Mouse (Mus musculus): ENCODE results near the gene Klhl20. TPM values are rescaled to one million over a fixed set of nuclear protein-coding genes. Genes with fewer than 3 reads are reported as not detected.

The Klhl20 gene
- polyA plus RNA-seq (2012; rRNA removed) = 18.0 TPM in 2 replicates

DNA sequence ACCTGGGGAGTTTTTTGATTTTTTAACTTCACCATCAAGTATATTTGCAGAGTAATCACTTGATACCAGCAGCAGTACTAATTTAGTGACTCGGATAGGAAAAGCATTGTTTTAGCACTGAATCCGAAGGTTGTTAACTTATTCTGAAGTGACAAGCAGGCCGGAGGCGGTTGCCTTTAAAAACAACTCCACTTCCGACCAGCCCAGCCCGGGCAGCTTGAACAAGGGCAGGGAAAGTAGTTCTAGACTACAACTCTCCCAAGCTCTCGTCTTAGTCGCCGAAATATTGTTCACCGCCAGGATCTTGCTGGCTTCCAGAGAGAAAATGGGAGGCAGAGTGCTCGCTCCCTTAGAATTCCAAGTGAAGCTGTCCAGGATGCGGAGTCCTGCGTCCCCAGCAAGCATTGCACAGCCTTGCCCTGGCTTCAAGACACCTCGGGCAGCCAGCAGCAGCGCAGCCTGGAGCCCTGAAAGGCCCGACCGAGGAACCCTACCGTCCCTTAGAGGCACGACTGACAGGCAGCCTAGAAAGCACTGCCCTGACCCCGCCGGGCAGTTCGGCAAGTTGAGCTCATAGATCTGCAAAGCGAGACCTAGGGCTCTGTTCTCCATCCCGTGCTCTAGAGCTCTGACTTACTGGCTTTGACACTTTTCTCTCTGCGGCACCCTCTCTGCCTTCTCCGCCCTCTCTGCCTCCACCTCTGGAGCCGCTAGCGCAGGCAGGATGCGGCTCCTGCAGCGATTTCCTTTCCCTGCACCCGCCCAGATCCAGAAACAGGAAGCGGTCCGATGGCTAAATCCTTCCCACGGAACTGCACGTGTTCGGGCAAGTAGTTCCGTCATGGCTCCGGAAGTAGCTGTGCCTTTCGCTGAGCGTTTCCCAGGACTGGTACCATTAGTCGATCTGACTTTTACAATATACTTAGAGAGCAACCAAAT lies at the start of gene Klhl20:
Gene Klhl20 (minus strand): TSS at position 786 of the 939 bp plus-strand sequence.

DNA sequence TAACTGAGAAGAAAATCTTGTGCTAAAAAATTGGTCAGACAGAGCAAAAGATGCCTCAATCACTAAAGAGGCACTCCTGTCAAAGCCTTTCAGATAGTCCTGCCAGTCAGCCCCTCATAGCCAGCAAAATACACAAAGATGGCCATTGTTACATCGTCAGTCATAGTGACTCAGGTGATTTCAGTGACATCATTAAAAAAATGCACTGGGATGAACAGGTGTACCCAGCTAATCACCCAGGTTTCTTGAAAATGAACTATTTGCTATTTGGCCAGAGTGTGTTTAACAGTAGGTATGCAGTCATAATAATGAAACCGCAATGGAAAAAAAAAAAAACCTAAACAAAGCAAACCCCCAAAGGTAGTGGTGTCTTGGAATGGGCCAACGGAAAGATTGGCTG lies 27.9 kb upstream of the Klhl20 start, which contains the start of gene Tex50:
Gene Tex50 (minus strand): TSS at position 101 of the 400 bp plus-strand sequence.

DNA sequence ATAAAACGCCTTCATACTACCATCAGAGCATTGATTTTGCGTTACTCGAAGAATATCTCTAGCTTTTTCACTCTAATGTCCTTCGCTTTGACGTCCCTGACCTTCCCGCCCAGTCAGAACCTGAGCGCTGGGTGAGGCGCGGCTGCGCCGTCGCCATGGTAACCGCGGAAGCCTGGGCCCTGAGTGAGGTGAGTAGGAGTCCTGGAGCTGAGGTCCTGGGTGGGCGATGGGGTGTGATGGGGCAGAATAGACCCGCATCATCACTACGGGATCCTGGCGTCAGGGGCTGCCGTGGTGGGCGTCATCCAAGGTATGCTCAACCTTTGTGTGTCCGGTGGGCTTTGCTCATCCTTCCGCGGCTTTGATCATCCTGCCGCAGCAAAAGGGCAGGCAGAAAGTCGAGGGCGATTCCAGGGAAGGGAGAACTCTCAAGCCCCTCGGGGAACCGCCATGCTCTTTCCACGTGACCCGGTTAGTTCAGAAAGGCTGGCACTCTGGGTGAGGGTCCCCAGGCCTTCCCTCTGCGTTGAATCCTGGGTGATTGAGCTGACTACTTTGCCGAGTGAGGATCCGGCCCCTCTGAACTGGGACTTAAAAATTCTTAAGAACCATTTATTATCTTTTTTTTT lies 11.3 kb upstream of the Klhl20 start, which contains the start of gene Ankrd45:
Gene Ankrd45 (plus strand): TSS at position 161 of the 629 bp plus-strand sequence.

DNA sequence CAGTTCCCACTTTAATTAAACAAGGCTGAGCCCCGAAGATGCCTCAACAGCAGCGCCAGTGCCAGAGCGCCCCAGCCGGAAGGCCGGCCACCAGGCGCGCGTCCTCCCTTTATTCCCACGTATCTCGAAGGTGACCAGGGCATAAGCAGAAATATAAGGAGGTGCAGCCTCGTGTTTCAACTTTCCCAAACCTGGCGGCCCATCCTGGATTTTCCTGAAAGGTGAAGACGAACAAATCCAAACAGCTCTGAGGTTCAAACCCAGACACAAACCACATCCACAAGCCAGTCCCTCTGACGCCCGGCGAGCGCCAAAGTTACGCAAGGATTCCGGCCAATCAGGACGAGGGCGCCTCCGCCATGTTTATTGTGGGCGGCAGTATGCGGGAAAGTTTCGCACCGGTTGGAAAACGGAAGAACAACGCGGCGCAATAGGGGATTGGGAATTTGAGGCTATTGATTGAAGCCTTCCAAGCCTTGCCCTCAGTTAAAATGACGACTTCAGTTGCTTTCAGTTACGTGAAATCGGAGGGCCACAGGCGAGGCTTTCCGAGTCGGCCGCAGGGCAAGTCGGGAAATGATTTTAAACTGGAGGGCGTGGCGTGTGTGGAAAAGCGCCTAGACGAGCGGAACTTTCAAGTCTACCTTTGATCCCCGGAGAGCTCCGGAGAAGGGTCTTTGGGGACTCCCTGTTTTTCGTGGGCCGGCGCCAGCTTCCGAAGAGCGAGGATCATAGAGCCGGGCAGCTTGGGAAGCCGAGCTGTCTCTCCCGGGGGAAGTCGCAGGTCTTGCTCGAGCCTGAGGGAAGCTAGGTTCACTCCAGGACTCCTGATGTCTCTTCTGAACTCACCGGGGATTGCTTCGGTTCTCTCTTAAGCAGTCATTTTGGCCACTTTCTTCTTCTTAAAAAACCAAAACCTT lies 60.7 kb downstream of the Klhl20 start, which contains the start of the genes Dars2 and Cenpl:
Gene Dars2 (minus strand): TSS at position 307 of the 920 bp plus-strand sequence.
Gene Cenpl (plus strand): TSS at position 362 of the 920 bp plus-strand sequence.

Other genes starting within 250 kb of the Klhl20 start
- 10.7 and 11.4 TPM in 2 replicates for gene Rc3h1, start 225.1 kb downstream of the Klhl20 start, polyA plus RNA-seq (2012; rRNA removed)
- gene Serpinc1, start 152.9 kb downstream of the Klhl20 start, polyA plus RNA-seq (2012; rRNA removed) = 0.35 and 0.48 TPM in 2 replicates
- gene Zbtb37, start 96.7 kb downstream of the Klhl20 start, polyA plus RNA-seq (2012; rRNA removed) = 9.4 and 9.7 TPM in 2 replicates
- gene Dars2, start 60.9 kb downstream of the Klhl20 start, polyA plus RNA-seq (2012; rRNA removed) = 20.1 and 21.3 TPM in 2 replicates
- 5.2 and 5.8 TPM in 2 replicates for gene Cenpl, start 60.8 kb downstream of the Klhl20 start, polyA plus RNA-seq (2012; rRNA removed)
- gene Ankrd45, start 11.2 kb upstream of the Klhl20 start, polyA plus RNA-seq (2012; rRNA removed) = 31.6 and 31.8 TPM in 2 replicates
- not detected in 2 replicates for gene Tex50, start 27.8 kb upstream of the Klhl20 start, polyA plus RNA-seq (2012; rRNA removed)
- 87.4 and 93.6 TPM in 2 replicates for gene Prdx6, start 119.7 kb upstream of the Klhl20 start, polyA plus RNA-seq (2012; rRNA removed)

Data from central nervous system, embryonic 18 days (tissue).